Mouse (Mus musculus): Measurements from ENCODE around the gene Gas1.

DNA sequence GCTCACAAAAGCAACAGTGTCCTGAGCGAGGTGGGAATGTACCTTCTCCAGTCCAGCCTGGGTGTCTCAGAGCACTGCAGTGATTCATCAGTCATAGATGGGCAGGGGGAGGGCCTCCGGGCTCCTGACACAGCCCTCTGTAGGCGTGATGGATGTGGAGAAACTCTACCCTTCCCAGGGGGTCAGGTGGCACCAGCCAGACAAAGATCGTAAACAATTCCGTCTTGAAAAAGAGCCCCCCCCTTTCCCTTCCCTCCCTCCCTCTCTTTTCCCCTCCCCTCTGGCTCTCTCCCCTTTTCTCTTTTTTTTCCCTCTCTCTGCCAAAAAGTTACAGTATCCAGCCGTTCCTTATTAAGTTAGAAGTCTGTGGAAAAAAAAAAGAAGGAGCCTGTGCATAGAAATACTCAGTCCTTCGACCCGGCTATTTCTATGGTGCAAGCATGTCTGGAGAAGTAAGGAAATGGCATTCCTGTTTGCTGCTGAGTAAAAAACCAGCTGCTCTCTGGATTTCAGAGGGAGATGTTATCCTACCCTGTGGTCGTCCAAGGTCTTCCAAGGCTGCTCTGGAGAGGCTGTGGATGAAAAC is 49.2 kb upstream of the Gas1 start:
- TF ChIP-seq MYOD1 (IDR thresholded peaks at IDR 0.05; ENCODE audit: control insufficient read depth, insufficient read length, low read depth) (no peak), CTCF (IDR thresholded peaks at IDR 0.05; ENCODE audit: control insufficient read depth, insufficient read depth, insufficient read length) (no peak), USF1 (IDR thresholded peaks at IDR 0.05; ENCODE audit: low read depth) (no peak), MYOG (IDR thresholded peaks at IDR 0.05; ENCODE audit: control insufficient read depth, extremely low read depth, insufficient read length) (no peak), CEBPB (IDR thresholded peaks at IDR 0.05; ENCODE audit: low read depth) (no peak), MAX (IDR thresholded peaks at IDR 0.05) (no peak), FOSL1 (IDR thresholded peaks at IDR 0.05; ENCODE audit: insufficient read depth, low read length, poor library complexity, severe bottlenecking) (no peak)

Measured in C2C12 (cell line).